Mouse (Mus musculus) cortical plate, adult 2 months (tissue): Measurements from ENCODE around the gene Il4ra.

ENCODE experiments used
- CTCF ChIP-seq: fragments of 200-500 bp; IDR thresholded peaks from 2 replicates; pipeline ENCODE4 v1.5.1; 2011; ENCODE audit warnings: mild to moderate bottlenecking, control low read depth, low read length; ENCODE audit not compliant: insufficient read depth; ENCODE audit errors: extremely low read depth
- POLR2A ChIP-seq: fragments of 200-500 bp; IDR thresholded peaks from 2 replicates; pipeline ENCODE4 v1.6.1; 2011; ENCODE audit warnings: mild to moderate bottlenecking, low read length, control low read depth; ENCODE audit not compliant: insufficient read depth; ENCODE audit errors: extremely low read depth

- no peak for TF ChIP-seq CTCF
- TF ChIP-seq POLR2A: no peak
Measured at GRCm38 (mm10) chr7:125566420-125566819, 14.5 kb downstream of the Il4ra start.
